Mouse (Mus musculus) layer of hippocampus, adult 2 months (tissue): Measurements from ENCODE around the gene Ddx24. TPM values are rescaled to one million over a fixed set of nuclear protein-coding genes. Genes with fewer than 3 reads are reported as not detected.

ENCODE experiments used
- DNase-seq, 2 experiments: peaks; one replicate each; pipeline ENCODE4 v3.0.0; 2022; ENCODE audit warnings: low spot score in 2 of 2
- H3K27ac ChIP-seq: fragments of 200-600 bp; 2 replicates; pipeline ENCODE4 v1.8.1; 2022
- H3K4me3 ChIP-seq: fragments of 200-600 bp; 2 replicates; pipeline ENCODE4 v1.8.1; 2022; ENCODE audit warnings: mild to moderate bottlenecking
- CTCF ChIP-seq: fragments of 200-600 bp; conservative IDR thresholded peaks from 2 replicates; pipeline ENCODE4 v1.8.1; 2022; ENCODE audit warnings: antibody characterized with exemption, mild to moderate bottlenecking, moderate library complexity
- total RNA-seq, 2 experiments: library from RNA; stranded (reverse); gene quantifications; 2 replicates each; pipeline ENCODE4 v1.2.3; 2021

Ddx24 gene
- total RNA-seq, 2 experiments from 2014 or later, result 235 to 239 TPM

DNA sequence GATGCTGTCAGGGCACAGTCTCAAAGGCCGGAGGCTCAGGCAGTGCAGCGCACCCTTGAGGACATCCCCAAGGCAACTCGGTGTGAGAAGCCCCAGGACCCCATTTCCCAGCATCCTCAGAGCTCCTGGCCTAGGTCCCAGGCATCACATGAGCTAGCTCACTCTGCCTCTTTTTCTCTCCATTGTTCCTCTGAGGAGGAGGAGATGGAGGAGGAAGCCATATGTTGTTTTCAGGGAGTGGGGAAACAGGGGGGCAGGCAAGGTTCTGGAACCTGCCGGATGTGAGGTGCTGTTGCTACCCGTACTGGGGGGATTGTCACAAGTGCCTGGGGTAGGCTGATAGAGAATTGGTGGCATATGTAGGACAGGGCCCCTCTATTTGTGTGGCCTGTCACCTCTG, 49.5 kb downstream of the Ddx24 start:
- peak; percentile 77 to 81 for DNase-seq
- TF ChIP-seq CTCF, result 0 out of 2 replicates have a peak, but pooled peaks have one; percentile 24
- H3K27ac ChIP-seq, result peak overlapping the region; percentile 89
- H3K4me3 ChIP-seq, result no peak overlapping the region

DNA sequence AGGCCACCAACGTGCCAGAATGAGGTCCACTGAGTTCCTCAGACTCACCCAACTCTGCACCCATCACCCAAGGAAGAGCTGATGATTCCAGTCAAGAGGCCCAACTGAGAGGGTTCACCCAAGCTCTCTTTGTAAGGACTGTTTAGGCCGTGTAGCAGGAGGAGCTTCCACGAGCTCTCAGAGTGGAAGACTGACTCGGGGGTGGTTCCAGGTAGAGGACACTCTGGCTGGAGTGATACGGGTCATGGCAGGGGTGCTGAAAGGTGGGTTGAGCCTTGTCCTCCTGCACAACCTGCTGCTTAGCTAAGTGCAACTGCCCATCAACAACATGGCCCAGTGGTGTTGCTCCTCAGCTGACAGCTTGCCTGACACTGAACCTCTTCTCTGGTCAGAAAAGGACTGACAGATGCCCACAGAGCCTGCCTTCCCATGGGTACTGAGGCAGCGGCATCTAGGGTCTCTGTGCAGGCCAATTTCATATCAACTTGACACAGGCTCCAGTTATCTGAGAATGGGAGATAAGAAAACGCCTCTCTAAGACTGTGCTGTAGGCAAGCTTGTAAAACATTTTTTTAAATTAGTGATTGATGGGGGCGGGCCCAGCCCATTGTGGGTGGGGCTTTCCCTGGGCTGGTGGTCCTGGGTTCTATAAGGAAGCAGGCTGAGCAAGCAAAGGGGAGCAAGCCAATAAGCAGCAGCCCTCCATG, 51.9 kb downstream of the Ddx24 start:
- H3K27ac ChIP-seq, result no peak overlapping the region
- no peak overlapping the region for H3K4me3 ChIP-seq
- TF ChIP-seq CTCF, result no peak
- no peak for DNase-seq

DNA sequence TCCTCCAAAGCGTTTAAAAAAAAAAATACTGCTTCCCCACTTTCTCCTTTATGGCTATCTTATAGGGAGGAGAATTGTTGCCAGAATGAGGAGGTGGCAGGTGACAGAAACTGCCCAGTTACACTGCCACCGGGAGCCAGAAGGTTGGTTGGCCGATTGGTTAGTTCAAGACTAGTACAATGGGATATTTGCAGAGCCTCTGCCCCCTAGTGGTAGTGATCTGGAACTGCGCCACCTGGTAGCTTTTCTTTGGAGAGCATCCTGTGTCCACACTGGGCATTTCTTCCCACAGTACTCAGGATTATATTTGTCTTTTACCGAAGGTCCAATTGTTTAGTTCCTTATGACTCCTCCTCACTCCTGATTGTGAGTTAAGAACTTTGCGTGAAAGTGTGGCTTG, 53.9 kb downstream of the Ddx24 start:
- peak; percentile 56 to 67 for DNase-seq
- Histone ChIP-seq H3K27ac (no peak overlapping the region), H3K4me3 (no peak overlapping the region)
- TF ChIP-seq CTCF, result peak; percentile 95

DNA sequence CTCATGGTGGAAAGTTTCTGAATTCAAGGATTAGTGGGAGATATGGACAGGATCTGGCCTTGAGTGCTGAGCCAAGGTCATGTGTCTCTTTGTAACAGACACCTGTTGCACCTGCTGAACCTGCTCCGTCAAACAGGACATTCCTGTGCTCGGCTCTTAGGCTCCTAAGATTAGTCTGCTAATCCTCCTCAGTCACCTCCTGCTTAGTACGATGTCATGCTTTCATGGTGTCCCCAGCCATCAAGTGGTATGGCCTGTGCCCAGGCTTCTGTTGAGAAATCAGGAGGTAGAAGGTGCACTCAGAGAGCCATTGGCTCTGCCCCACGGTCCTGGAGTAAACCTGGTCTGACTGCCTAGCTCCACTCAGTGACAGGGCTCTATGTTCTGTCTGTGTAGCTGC, 54.8 kb downstream of the Ddx24 start:
- no peak for DNase-seq
- TF ChIP-seq CTCF, result no peak
- Histone ChIP-seq H3K4me3 (no peak overlapping the region), H3K27ac (no peak overlapping the region)

DNA sequence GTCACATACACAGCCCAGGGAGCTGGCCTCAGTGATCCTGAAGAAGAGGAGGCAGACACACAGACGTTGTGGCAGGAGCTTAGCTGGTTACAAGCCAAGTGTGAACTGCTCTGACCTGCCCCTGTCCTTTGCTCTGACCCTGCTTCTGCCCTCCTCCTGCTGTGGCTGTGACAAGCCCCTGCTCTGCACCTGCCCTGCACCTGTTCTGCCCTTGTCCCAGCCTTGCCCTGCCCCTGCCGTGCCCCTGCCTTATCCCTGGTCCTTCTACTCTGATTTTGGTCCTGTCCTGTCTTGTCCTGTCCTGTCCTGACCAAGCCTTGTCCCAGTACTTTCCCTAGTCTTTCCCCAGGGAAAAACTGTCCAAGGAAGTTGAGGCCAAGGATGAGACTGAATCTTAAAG, 56.9 kb downstream of the Ddx24 start:
- Histone ChIP-seq H3K4me3 (no peak overlapping the region), H3K27ac (no peak overlapping the region)
- DNase-seq, result no peak
- TF ChIP-seq CTCF, result no peak

DNA sequence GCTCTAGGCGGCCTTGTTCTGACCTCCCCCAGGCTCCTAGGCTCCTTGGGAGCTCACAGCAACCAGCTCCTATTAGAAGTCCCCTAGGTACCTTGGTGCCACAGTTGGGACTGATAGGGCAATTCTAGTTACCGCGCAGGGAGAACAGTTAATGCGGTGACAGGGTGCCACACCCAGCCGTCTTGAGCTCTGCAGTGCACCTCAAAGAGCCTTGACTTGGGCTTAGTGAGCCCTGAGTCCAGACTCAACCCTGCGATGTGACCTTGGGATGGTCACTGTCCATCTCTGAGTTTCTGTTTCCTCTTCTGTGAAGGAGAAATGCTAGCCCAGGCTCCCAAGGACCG, 57.3 kb downstream of the Ddx24 start:
- no peak for DNase-seq
- H3K4me3 ChIP-seq, result no peak overlapping the region; the same call in 1 of the 2 replicates
- no peak for TF ChIP-seq CTCF

DNA sequence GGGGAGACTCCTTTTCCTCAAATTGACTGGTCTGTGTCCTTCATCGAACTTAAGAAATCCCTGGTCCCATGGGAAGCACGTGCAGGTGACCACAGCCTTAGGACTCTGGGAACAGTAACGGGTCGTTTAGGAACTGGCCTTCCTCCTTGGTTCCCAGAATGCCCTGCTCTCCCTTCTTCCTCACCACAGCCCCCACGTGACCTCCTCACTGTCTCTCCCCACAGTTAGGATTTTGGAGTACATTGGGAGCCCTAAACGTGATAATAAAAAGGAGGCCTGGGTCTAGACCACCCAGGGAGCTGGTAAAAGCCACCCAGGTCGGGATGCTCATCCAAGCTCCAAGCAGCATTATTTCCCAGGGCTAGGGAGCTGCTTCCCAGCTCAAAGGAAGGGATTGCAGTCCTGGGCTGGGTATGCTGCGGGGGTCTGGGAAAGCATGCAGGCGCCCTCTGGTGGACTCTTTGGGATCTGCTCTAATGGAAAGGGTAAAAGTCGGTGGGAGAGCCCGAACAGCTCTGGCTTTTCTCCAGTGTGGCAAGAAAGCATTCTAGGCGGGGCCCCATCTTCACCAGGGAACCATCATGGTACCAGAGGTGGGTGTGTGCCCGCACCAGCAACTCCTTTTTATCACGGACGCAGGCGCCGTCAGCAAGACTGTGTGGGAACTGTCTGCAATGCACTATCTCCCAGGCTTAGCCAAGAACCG, 57.9 kb downstream of the Ddx24 start:
- Histone ChIP-seq H3K27ac (no peak overlapping the region), H3K4me3 (no peak overlapping the region; the same call in 1 of the 2 replicates)
- TF ChIP-seq CTCF, result peak; percentile 96
- DNase-seq, result peak; percentile 63 to 81

More for the DNA sequence above, 57.3 kb downstream of the Ddx24 start:
- H3K27ac ChIP-seq, result no peak overlapping the region

DNA sequence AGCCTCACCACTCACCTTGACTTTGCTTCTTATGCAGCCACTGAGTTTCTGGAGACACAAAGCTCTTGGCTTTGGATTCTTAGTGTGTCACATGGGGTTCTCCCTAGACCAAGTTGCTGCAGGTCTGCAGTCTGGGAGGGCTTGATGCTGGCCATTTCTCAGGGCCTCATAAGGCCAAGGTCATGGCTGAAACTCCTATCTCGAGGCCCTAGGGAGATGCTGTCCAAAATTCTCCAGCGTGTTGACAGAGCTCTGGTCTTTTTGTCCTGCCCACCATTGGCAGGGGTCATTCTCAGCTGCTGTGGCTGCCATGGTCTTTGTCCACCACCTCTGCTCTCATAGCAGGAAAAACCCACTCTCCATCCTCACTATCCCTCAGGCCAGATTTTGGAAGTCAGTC, 58.5 kb downstream of the Ddx24 start:
- no peak for TF ChIP-seq CTCF
- no peak overlapping the region for H3K27ac ChIP-seq
- H3K4me3 ChIP-seq, result no peak overlapping the region
- DNase-seq, result no peak

DNA sequence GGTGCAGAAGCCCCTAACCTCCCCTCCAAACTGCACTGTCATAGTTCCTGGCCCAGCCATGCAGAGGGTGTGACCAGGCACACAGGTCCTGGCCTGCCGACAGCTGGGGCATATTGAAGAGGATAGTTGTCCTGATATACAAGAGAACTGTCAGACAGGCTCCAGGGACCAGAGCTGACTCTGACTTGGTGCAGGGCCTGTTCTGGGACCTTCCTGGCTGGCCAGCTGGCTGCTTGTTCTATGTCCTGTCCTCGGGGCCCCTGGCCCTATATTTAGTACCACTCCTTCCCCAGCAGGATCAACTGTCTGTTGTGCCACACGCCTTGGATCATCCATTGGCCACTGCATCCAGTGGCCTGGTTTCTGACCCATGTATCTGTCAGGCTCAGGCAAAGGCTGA, 63.3 kb downstream of the Ddx24 start:
- DNase-seq, result no peak
- no peak overlapping the region for H3K4me3 ChIP-seq
- TF ChIP-seq CTCF, result no peak
- no peak overlapping the region for H3K27ac ChIP-seq

DNA sequence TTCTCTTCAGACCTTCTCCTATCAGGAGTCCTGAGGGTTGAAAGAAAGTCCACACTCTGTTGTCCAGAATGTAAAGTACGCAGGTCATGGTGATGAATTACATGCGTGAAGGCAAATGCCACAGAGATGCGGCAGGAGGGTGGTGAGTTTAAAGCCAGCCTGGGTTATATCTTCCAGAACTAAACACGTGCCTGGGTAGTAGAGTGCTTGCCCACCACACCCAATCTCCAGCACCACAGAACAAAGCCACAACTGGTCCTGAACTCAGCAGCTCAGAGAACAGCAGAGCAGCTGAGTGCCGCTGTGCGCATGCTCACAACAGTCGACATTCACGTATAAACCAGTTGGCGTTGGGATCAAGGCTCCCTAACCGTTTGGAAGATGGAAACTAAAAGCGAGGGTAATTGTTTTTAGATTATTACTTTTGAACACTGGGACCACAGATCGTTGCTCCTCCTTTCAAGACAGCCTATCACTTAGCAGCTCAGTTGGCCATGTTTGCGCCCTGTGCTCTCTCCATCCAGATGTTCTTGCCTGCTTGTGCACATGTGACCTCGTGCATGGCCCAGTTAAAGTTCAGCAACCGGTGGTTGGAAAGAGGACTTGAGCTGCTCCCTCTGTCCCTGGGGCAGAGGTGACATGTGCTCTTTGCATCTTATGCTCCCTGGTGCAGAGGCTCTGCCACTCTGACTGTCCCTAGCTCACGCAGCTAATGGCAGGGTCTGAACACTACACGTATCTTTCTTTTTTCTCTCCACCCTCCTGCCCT, 63.9 kb downstream of the Ddx24 start:
- DNase-seq, result no peak
- TF ChIP-seq CTCF, result no peak
- no peak overlapping the region for H3K4me3 ChIP-seq
- H3K27ac ChIP-seq, result no peak overlapping the region

DNA sequence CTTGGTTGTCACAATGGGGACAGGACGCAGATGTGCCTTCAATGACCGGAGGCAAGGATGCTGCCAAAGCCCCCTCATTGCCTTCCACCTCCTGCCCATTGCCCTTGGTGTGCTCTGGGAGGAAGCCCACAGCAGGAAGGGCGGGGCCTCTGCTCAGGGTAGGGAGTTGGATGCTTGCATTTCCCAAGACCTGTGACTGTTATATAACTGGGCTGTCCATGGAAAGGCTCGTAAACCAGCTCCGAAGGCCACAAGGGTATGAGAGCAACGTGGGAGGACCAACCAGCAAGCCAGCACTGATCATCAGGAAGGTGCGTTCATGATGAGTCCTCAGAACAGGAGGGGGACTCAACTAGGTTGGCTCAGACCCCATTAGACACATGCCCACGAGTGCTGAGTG, 64.8 kb downstream of the Ddx24 start:
- DNase-seq, result no peak
- Histone ChIP-seq H3K4me3 (no peak overlapping the region), H3K27ac (no peak overlapping the region)
- TF ChIP-seq CTCF, result no peak

DNA sequence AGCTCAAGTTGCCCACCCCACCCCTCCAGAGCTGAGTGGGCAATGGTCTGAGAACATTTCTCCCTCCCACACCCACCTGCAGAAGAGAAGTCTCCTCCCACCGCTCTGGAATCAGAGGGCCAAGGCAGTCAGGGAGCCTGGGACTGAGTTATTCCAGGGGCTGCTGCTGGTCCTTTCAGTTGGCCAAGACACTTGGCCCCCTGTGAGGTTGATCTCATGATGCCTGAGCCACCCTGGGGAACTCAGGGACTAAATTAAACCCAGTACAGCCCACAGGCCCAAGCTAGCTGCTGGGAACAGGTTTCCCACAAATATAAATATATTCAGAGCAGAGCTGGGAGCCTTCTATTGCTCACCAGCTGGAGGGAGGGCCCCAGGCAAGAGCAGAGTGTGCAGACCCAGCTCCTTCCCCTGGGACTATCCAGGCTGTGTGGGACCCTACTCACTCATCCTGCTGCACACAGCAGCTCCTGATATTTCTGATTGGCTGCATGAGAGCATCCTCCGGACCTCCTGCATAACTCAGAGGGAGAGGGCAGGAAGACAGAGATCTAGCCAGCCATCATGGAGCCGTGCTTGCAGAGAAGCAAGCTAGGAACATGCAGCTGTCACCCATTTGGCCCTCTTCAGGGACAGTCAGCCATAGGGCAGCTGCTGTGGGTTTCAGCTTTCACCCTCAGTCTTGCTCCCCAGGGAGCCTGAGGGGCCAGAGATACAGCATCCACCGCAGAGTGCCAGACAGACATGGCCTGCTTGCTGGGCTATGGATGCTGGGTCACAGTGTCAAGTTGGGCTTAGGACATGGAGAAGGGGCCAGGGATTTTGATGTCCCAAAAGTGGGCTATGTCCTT, 66.5 kb downstream of the Ddx24 start:
- DNase-seq, result no peak
- Histone ChIP-seq H3K27ac (peak overlapping the region; percentile 67), H3K4me3 (no peak overlapping the region)
- TF ChIP-seq CTCF, result no peak
